In genomic region chr2:31769115-31769514, GRCm38 (mm10) we compare ENCODE assay signal across 9 mouse cellular contexts. TPM values are rescaled to one million over a fixed set of nuclear protein-coding genes. Genes with fewer than 3 reads are reported as not detected.
A peak's percentile ranks its signal among the peaks of the same experiment; 100 is the strongest.
DNase-seq lines count a peak whose midpoint lies in the region; ATAC-seq and TF ChIP-seq lines count a peak whose summit lies in the region.
"Had no signal": no experiment of that assay in that cellular context is flagged by ENCODE, and none has a peak within 500 bp of the region (broad histone marks: within the 10 kb centered on the region; RNA-seq: fewer than 3 reads in every experiment).

No protein-coding gene starts in this region.

- H3K4me1 ChIP-seq in lung, embryonic 16.5 days (replicated peaks; ENCODE audit: control insufficient read depth, insufficient read depth, low read length), result peaks cover 73% of the 10 kb centered on the region
- H3K4me1 ChIP-seq in heart, embryonic 12.5 days (replicated peaks), result peaks cover 89% of the 10 kb centered on the region
- H3K4me1 ChIP-seq in liver, embryonic 14.5 days (replicated peaks; ENCODE audit: control insufficient read depth in 2 of 2, insufficient read depth in 2 of 2, low read length in 1 of 2), result peaks cover 5 to 30% of the 10 kb centered on the region in 2 experiments
- peaks cover 36% of the 10 kb centered on the region for H3K4me1 ChIP-seq in small intestine, adult 2 months (ENCODE audit: control insufficient read depth, insufficient read depth, insufficient read length, low read length)

- no peaks in the 10 kb centered on the region for H3K27me3 ChIP-seq in lung, embryonic 16.5 days (ENCODE audit: control insufficient read depth, insufficient read depth, low read depth, low read length)
- H3K27me3 ChIP-seq in heart, embryonic 12.5 days (replicated peaks), result no peaks in the 10 kb centered on the region
- no peaks in the 10 kb centered on the region for H3K27me3 ChIP-seq in liver, embryonic 14.5 days (ENCODE audit: control insufficient read depth, insufficient read depth, low read length)
- no peaks in the 10 kb centered on the region for H3K27me3 ChIP-seq in small intestine, adult 2 months (ENCODE audit: control insufficient read depth, insufficient read depth, low read length)

- ATAC-seq in lung, embryonic 16.5 days (ENCODE audit: low read depth), result no peak
- no peak for ATAC-seq in heart, embryonic 12.5 days (ENCODE audit: insufficient number of reproducible peaks, low FRiP score)
- no peak for ATAC-seq in liver, embryonic 14.5 days (ENCODE audit: insufficient read depth)

- peak overlapping the region; percentile 54 for H3K9ac ChIP-seq in lung, embryonic 16.5 days (ENCODE audit: low read length)
- H3K9ac ChIP-seq in heart, embryonic 12.5 days, result peak overlapping the region; percentile 40; the same call in 1 of the 2 replicates
- H3K9ac ChIP-seq in liver, embryonic 14.5 days (replicated peaks), result no peak overlapping the region

- H3K36me3 ChIP-seq in lung, embryonic 16.5 days (ENCODE audit: control insufficient read depth, insufficient read depth, low read length), result no peaks in the 10 kb centered on the region
- H3K36me3 ChIP-seq in heart, embryonic 12.5 days, result 0 out of 2 replicates have a peak, but pooled peaks cover 2% of the 10 kb centered on the region
- no peaks in the 10 kb centered on the region for H3K36me3 ChIP-seq in liver, embryonic 14.5 days (replicated peaks; ENCODE audit: control insufficient read depth, insufficient read depth, low read depth)
- no peaks in the 10 kb centered on the region for H3K36me3 ChIP-seq in small intestine, adult 2 months (ENCODE audit: control insufficient read depth, insufficient read depth, low read length)

- no peak for DNase-seq in lung, adult 18-20 months
- no peak for DNase-seq in liver, embryonic 14.5 days (ENCODE audit: low read depth in 3 of 3, low spot score in 3 of 3)
- DNase-seq in cerebellum, adult 18-20 months, result no peak
- no peak for DNase-seq in layer of hippocampus, adult 8-10 months (ENCODE audit: low spot score in 2 of 2)
- DNase-seq: thymus, adult 18-20 months had no signal

- peak overlapping the region; percentile 18 for H3K4me3 ChIP-seq in lung, embryonic 16.5 days (ENCODE audit: low read length)
- peak overlapping the region; percentile 14; the same call in 1 of the 2 replicates for H3K4me3 ChIP-seq in heart, embryonic 12.5 days
- no peak overlapping the region for H3K4me3 ChIP-seq in liver, embryonic 14.5 days (ENCODE audit: insufficient read depth in 1 of 2, low read depth in 2 of 2, low read length in 2 of 2)
- H3K4me3 ChIP-seq in small intestine, adult 2 months (ENCODE audit: low read depth, low read length), result no peak overlapping the region

- peak overlapping the region; percentile 85 for H3K27ac ChIP-seq in lung, embryonic 16.5 days (ENCODE audit: low read length)
- peak overlapping the region; percentile 91 for H3K27ac ChIP-seq in heart, embryonic 12.5 days (ENCODE audit: poor library complexity, severe bottlenecking)
- no peak overlapping the region for H3K27ac ChIP-seq in liver, embryonic 14.5 days
- H3K27ac ChIP-seq in small intestine, adult 2 months (ENCODE audit: insufficient read depth, low read depth, low read length), result peak overlapping the region; percentile 85

- H3K4me2 ChIP-seq in lung, embryonic 16.5 days (ENCODE audit: low read depth, low read length), result peak overlapping the region; percentile 48
- peak overlapping the region; percentile 61 for H3K4me2 ChIP-seq in heart, embryonic 12.5 days
- peak overlapping the region; percentile 15; the same call in 1 of the 2 replicates for H3K4me2 ChIP-seq in liver, embryonic 14.5 days (ENCODE audit: low read depth)

- TF ChIP-seq EP300 in liver, embryonic 14.5 days (IDR thresholded peaks at IDR 0.05; ENCODE audit: low read depth), result no peak

- TF ChIP-seq POLR2A in small intestine, adult 2 months (IDR thresholded peaks at IDR 0.05; ENCODE audit: low read depth, low read length), result no peak

- WGBS in lung, embryonic 16.5 days, result 19% methylated on average over 4 of the region's 4 CpGs
- 27% methylated on average over 4 of the region's 4 CpGs for WGBS in heart, embryonic 12.5 days
- WGBS in liver, embryonic 14.5 days (ENCODE audit: insufficient replicate concordance), result 20% methylated on average over 4 of the region's 4 CpGs
- WGBS in small intestine, adult 2 months, result 33% methylated on average over 4 of the region's 4 CpGs

- no peak for TF ChIP-seq CTCF in liver, embryonic 14.5 days (IDR thresholded peaks at IDR 0.05; ENCODE audit: low read depth)
- no peak for TF ChIP-seq CTCF in small intestine, adult 2 months (IDR thresholded peaks at IDR 0.05; ENCODE audit: extremely low read depth, insufficient read length, insufficient replicate concordance, low read depth, low read length)

- no peaks in the 10 kb centered on the region for H3K9me3 ChIP-seq in lung, embryonic 16.5 days (ENCODE audit: control insufficient read depth, low read length)
- H3K9me3 ChIP-seq in heart, embryonic 12.5 days (replicated peaks), result no peaks in the 10 kb centered on the region
- no peaks in the 10 kb centered on the region for H3K9me3 ChIP-seq in liver, embryonic 14.5 days (ENCODE audit: control insufficient read depth, low read length)

RNA-seq across cellular contexts. Expression of gene Qrfp, which starts 41.3 kb away (rescaled TPM):
- 0.10 TPM in 1 of 2 replicates, not detected in the other for polyA plus RNA-seq in lung, embryonic 16.5 days (2015; fragmentation: Nextera tagmentation; extraction: Ambion mirVana)
- 0.08 TPM in 1 of 2 replicates, not detected in the other for polyA plus RNA-seq in heart, embryonic 12.5 days (2016; fragmentation: Nextera tagmentation; extraction: Ambion mirVana)
- polyA plus RNA-seq in liver, embryonic 14.5 days (2012; rRNA removed), result 0.01 TPM in 1 of 2 replicates, not detected in the other
- not detected in 2 replicates for polyA plus RNA-seq in liver, embryonic 14.5 days (2014; fragmentation: Nextera tagmentation; extraction: Ambion mirVana)
- polyA plus RNA-seq in small intestine, adult 2 months (2012; rRNA removed), result 0.06 and 0.11 TPM in 2 replicates
- not detected for total RNA-seq in layer of hippocampus, adult 8-10 months (2022)
- polyA plus RNA-seq: large intestine, adult 2 months had no signal

Comparison
In these comparisons a context has a peak if more than half of its experiments do, and no peak if none do; other contexts are left out.
1. H3K4me3 ChIP-seq: peak in lung, embryonic 16.5 days (single experiment) and heart, embryonic 12.5 days (single experiment); none in liver, embryonic 14.5 days (0 of 2) and small intestine, adult 2 months (single experiment).
2. Peak in every context shown above with its lines, with median percentiles within 50 percentile points of each other: H3K4me2 ChIP-seq.